Mouse (Mus musculus): ENCODE measurements around the gene Bbc3. TPM values are rescaled to one million over a fixed set of nuclear protein-coding genes. Genes with fewer than 3 reads are reported as not detected.

Gene Bbc3
- polyA plus RNA-seq, 1 experiment from 2014 or later: 22.8 TPM

DNA sequence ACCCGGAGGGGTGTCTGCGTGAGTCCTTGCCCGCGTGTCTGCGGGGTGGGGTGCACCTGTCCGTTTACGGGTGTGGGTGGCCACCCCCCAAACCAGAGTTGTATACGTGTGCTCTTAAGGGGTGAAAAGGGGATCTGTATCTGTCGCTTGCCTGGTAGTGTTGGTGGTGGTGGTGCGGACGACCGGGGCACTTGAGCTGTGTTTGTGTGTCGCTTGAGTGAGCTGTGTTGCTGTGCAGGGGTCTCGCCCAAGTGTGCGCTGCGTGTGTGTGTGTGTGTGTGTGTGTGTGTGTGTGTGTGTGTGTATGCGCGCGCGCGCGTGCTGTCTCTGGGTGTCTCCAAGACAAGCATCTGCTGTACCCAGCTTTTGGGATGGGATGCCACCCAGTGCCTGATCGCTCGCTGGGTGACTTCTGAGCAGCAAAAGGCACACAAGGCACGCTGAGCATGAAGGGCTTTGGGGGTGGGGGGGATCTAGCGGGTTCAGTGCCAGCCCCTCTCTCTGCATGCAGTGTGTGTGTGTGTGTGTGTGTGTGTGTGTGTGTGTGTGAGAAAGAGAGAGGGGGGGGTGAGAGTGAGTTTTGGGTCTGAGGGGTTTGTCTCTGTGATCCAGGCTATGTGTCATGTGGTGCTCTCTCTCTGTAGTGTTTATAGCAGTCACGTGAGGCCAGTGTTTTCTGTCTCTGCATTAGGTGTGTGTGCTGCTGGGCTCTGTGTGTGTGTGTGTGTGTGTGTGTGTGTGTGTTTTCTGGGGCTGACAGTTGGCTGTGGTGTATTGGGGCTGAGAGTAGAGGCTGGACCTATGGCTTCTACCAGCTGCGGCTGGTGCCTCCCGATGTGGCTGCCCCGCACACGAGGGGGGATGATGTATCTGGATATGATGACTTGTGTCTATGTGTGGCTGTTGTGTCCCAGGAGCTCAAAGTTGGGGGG lies 2.6 kb downstream of the Bbc3 start:
- peak; percentile 8; the same call in 1 of the 2 replicates for ATAC-seq (ENCODE audit: low read depth)
- Histone ChIP-seq H3K4me1 (replicated peaks) (peaks cover 63% of the 10 kb centered on the region), H3K9me3 (no peaks in the 10 kb centered on the region), H3K4me2 (peak overlapping the region; percentile 96), H3K27me3 (no peaks in the 10 kb centered on the region), H3K27ac (replicated peaks) (peak overlapping the region; percentile 97), H3K36me3 (no peaks in the 10 kb centered on the region), H3K9ac (peak overlapping the region; percentile 93), H3K4me3 (peak overlapping the region; percentile 69)
- 0% methylated on average over 29 of the region's 31 CpGs for WGBS

- Histone ChIP-seq H3K4me1 (replicated peaks) (peaks cover 63% of the 10 kb centered on the region), H3K27me3 (no peaks in the 10 kb centered on the region)
- ATAC-seq (ENCODE audit: low read depth): no peak
These were observed 3.3 kb downstream of the Bbc3 start for GRCm38 (mm10) chr7:16311453-16312004.

DNA sequence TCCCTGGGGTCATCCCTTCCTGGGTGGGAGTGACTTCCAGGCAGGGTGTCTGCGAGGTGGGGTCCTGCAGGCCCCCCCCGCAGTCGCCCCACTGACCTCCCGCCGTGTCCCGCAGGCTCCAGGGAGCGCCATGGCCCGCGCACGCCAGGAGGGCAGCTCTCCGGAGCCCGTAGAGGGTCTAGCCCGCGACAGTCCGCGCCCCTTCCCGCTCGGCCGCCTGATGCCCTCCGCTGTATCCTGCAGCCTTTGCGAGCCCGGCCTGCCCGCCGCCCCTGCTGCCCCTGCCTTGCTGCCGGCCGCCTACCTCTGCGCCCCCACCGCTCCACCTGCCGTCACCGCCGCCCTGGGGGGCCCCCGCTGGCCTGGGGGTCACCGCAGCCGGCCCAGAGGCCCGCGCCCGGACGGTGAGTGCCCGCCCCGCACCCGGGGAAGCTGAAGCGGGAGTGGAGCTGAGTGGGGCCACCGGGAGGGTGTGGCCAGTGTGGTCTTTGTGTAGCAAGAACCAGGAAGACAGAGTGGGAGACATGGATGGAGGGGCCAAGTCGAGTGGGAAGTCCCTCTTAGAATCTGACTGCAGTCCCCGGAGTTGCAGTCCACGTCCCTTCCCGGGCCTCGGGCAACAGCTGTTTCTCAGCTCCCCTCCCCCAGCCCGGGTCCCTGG lies 3.9 kb downstream of the Bbc3 start:
- under 1% methylated on average over 49 of the region's 49 CpGs for WGBS

More at GRCm38 (mm10) chr7:16311453-16312004, 3.3 kb downstream of the Bbc3 start:
- Histone ChIP-seq H3K27ac (replicated peaks) (peak overlapping the region; percentile 97), H3K4me3 (peak overlapping the region; percentile 69), H3K9me3 (no peaks in the 10 kb centered on the region), H3K36me3 (peaks cover 2% of the 10 kb centered on the region; the same call in 1 of the 2 replicates), H3K9ac (peak overlapping the region; percentile 93), H3K4me2 (peak overlapping the region; percentile 96)
- WGBS: 2% methylated on average over 13 of the region's 14 CpGs

DNA sequence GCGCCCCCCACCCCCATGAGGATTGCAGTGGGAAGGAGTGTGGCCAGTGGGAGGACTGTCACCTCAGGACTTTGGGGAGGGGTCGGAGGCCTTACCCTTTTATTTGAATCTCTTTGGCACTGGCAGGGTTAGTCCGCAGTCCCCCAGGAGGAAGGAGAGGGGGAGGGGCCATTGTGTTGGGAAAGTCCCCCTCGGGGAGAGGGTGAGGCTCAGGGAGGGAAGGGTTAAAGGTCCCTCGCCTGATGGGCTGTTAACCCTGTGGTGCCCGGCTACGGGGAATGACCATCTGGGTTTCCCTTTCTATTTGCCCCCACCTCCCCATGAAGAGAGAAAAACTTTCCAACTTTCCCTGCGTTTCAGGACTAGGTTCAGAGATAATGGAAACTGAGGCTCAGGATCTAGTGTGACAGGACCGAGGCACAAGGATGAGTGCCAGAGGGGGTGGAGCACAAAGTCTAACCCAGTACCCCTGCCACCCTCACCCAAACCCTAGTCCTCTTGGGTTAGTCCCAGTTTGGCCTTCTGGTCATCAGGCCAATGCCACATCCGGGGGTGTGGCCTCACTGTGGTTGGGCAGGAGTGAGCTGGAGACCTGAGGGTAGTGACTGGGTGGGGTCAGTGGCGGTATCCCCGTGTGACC lies 4.6 kb downstream of the Bbc3 start:
- Histone ChIP-seq H3K4me3 (peak overlapping the region; percentile 69), H3K27me3 (no peaks in the 10 kb centered on the region), H3K9ac (peak overlapping the region; percentile 93), H3K27ac (replicated peaks) (peak overlapping the region; percentile 97), H3K4me2 (peak overlapping the region; percentile 96), H3K36me3 (peaks cover 13% of the 10 kb centered on the region), H3K4me1 (replicated peaks) (peaks cover 63% of the 10 kb centered on the region), H3K9me3 (no peaks in the 10 kb centered on the region)
- 0 out of 2 replicates have a peak, but pooled peaks have one; percentile 4 for ATAC-seq (ENCODE audit: low read depth)
- WGBS: 0% methylated on average over 12 of the region's 12 CpGs

More for the DNA sequence above, 3.9 kb downstream of the Bbc3 start:
- Histone ChIP-seq H3K4me3 (peak overlapping the region; percentile 69), H3K27me3 (no peaks in the 10 kb centered on the region), H3K9ac (peak overlapping the region; percentile 93), H3K36me3 (peaks cover 7% of the 10 kb centered on the region), H3K27ac (replicated peaks) (peak overlapping the region; percentile 97), H3K4me2 (peak overlapping the region; percentile 96), H3K4me1 (replicated peaks) (peaks cover 63% of the 10 kb centered on the region), H3K9me3 (no peaks in the 10 kb centered on the region)
- ATAC-seq (ENCODE audit: low read depth): no peak

- ATAC-seq (ENCODE audit: low read depth): peak; percentile 60
- Histone ChIP-seq H3K27ac (replicated peaks) (peak overlapping the region; percentile 97), H3K4me1 (replicated peaks) (peaks cover 60% of the 10 kb centered on the region)
These were observed 5.5 kb downstream of the Bbc3 start for GRCm38 (mm10) chr7:16313481-16314220.

GRCm38 (mm10) chr7:16314221-16314775 lies 6.1 kb downstream of the Bbc3 start:
- H3K4me3 ChIP-seq: peak overlapping the region; percentile 69
- H3K27ac ChIP-seq (replicated peaks): peak overlapping the region; percentile 97
- 10% methylated on average over 13 of the region's 13 CpGs for WGBS
- peaks cover 54% of the 10 kb centered on the region for H3K4me1 ChIP-seq (replicated peaks)
- H3K4me2 ChIP-seq: peak overlapping the region; percentile 96
- no peaks in the 10 kb centered on the region for H3K9me3 ChIP-seq
- peaks cover 14% of the 10 kb centered on the region for H3K36me3 ChIP-seq
- no peaks in the 10 kb centered on the region for H3K27me3 ChIP-seq
- H3K9ac ChIP-seq: peak overlapping the region; percentile 93
- peak; percentile 9 for ATAC-seq (ENCODE audit: low read depth)

More at GRCm38 (mm10) chr7:16313481-16314220, 5.5 kb downstream of the Bbc3 start:
- Histone ChIP-seq H3K9ac (peak overlapping the region; percentile 93), H3K4me2 (peak overlapping the region; percentile 96), H3K36me3 (peaks cover 14% of the 10 kb centered on the region), H3K9me3 (no peaks in the 10 kb centered on the region), H3K4me3 (peak overlapping the region; percentile 69), H3K27me3 (no peaks in the 10 kb centered on the region)
- under 1% methylated on average over 54 of the region's 66 CpGs for WGBS

- H3K4me3 ChIP-seq: no peak overlapping the region
- H3K36me3 ChIP-seq: peaks cover 14% of the 10 kb centered on the region
- 68% methylated on average over 4 of the region's 4 CpGs for WGBS
- no peaks in the 10 kb centered on the region for H3K27me3 ChIP-seq
- no peak overlapping the region for H3K27ac ChIP-seq (replicated peaks)
- peaks cover 44% of the 10 kb centered on the region for H3K4me1 ChIP-seq (replicated peaks)
- no peaks in the 10 kb centered on the region for H3K9me3 ChIP-seq
- no peak for ATAC-seq (ENCODE audit: low read depth)
- H3K9ac ChIP-seq: no peak overlapping the region
- no peak overlapping the region for H3K4me2 ChIP-seq
These were observed 7.1 kb downstream of the Bbc3 start for GRCm38 (mm10) chr7:16315222-16315759.

- Histone ChIP-seq H3K4me2 (no peak overlapping the region), H3K27ac (replicated peaks) (no peak overlapping the region), H3K9ac (no peak overlapping the region)
These were observed 8.9 kb downstream of the Bbc3 start for GRCm38 (mm10) chr7:16317094-16317493.

DNA sequence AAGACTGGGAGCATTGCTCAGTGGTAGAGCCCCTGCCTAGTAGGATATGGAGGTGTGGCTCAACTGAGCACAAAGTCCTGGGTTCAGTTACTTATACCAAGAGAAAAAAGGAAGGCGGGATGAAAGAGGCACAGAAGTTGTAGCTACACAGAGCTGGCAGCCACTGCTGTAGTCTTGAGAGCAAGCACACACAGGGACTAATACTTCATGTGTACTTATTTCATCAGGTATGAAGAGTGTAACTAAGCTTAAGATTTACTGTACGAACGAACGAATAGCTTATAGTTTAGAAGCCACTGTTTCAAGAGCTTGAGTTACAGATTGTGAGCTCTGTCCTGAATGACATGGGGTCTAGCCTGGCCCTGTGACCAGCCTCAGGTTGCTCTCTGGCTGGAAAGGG lies 11.0 kb downstream of the Bbc3 start:
- peaks cover 14% of the 10 kb centered on the region for H3K36me3 ChIP-seq
- H3K4me3 ChIP-seq: no peak overlapping the region
- H3K27ac ChIP-seq (replicated peaks): no peak overlapping the region
- peaks cover 7% of the 10 kb centered on the region for H3K4me1 ChIP-seq (replicated peaks)
- no peak for ATAC-seq (ENCODE audit: low read depth)
- H3K9me3 ChIP-seq: no peaks in the 10 kb centered on the region
- no peak overlapping the region for H3K9ac ChIP-seq
- H3K27me3 ChIP-seq: no peaks in the 10 kb centered on the region
- 95% methylated on average over 4 of the region's 4 CpGs for WGBS
- H3K4me2 ChIP-seq: no peak overlapping the region

More at GRCm38 (mm10) chr7:16317094-16317493, 8.9 kb downstream of the Bbc3 start:
- peaks cover 14% of the 10 kb centered on the region for H3K36me3 ChIP-seq
- no peaks in the 10 kb centered on the region for H3K9me3 ChIP-seq
- no peak overlapping the region for H3K4me3 ChIP-seq
- no peak for ATAC-seq (ENCODE audit: low read depth)
- WGBS: 81% methylated on average over 14 of the region's 14 CpGs
- no peaks in the 10 kb centered on the region for H3K27me3 ChIP-seq
- H3K4me1 ChIP-seq (replicated peaks): peaks cover 26% of the 10 kb centered on the region

DNA sequence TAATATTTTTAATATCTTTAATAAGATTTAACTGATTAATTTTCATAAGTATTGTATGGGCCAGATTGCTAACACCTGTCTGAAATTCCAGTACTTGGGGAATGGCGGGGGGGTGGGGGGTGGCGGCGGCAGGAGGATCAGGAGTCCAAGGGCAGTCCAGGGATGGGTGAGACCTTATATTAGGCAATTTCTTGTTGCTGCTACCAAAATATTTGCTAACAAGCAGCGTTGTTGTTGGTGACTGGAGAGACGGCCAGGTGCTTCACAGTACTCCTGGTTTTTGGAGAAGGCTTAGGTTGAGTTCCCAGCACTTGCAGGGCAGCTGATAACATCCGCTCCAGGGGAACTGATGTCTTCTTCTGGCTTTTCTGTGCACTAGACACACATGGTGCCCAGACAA lies 12.3 kb downstream of the Bbc3 start:
- Histone ChIP-seq H3K4me1 (replicated peaks) (no peaks in the 10 kb centered on the region), H3K27ac (replicated peaks) (no peak overlapping the region), H3K4me2 (no peak overlapping the region), H3K4me3 (no peak overlapping the region), H3K36me3 (peaks cover 14% of the 10 kb centered on the region), H3K9me3 (no peaks in the 10 kb centered on the region), H3K9ac (no peak overlapping the region), H3K27me3 (no peaks in the 10 kb centered on the region)
- no peak for ATAC-seq (ENCODE audit: low read depth)
- 91% methylated on average over 6 of the region's 6 CpGs for WGBS
